In genomic region chr17:27126974-27127373, GRCm38 (mm10) we compare ENCODE assay signal across 25 mouse cellular contexts. TPM values are rescaled to one million over a fixed set of nuclear protein-coding genes. Genes with fewer than 3 reads are reported as not detected.
DNase-seq lines count a peak whose midpoint lies in the region; ATAC-seq lines count a peak whose summit lies in the region.
"Had no signal": no experiment of that assay in that cellular context is flagged by ENCODE, and none has a peak within 500 bp of the region (broad histone marks: within the 10 kb centered on the region; RNA-seq: fewer than 3 reads in every experiment).

No protein-coding gene starts in this region.

- peaks cover 58% of the 10 kb centered on the region for H3K36me3 ChIP-seq in embryonic facial prominence, embryonic 13.5 days
- H3K36me3 ChIP-seq in embryonic facial prominence, embryonic 10.5 days (replicated peaks), result peaks cover 78% of the 10 kb centered on the region
- peaks cover 55% of the 10 kb centered on the region for H3K36me3 ChIP-seq in kidney, embryonic 15.5 days
- peaks cover 28% of the 10 kb centered on the region for H3K36me3 ChIP-seq in midbrain, embryonic 13.5 days
- H3K36me3 ChIP-seq in midbrain, embryonic 10.5 days, result peaks cover 60% of the 10 kb centered on the region
- H3K36me3 ChIP-seq in neural tube, embryonic 15.5 days, result peaks cover 22% of the 10 kb centered on the region

- H3K4me3 ChIP-seq in embryonic facial prominence, embryonic 13.5 days, result no peak overlapping the region
- no peak overlapping the region for H3K4me3 ChIP-seq in embryonic facial prominence, embryonic 10.5 days
- H3K4me3 ChIP-seq in kidney, embryonic 15.5 days (replicated peaks), result no peak overlapping the region
- H3K4me3 ChIP-seq in midbrain, embryonic 13.5 days (replicated peaks), result no peak overlapping the region
- H3K4me3 ChIP-seq in midbrain, embryonic 10.5 days, result no peak overlapping the region
- no peak overlapping the region for H3K4me3 ChIP-seq in neural tube, embryonic 15.5 days (replicated peaks)
- H3K4me3 ChIP-seq: embryonic facial prominence, embryonic 12.5 days; erythroblast, embryonic 14.5 days; forebrain, embryonic 12.5 days; heart, embryonic 10.5 days; hindbrain, embryonic 15.5 days; stomach, embryonic 15.5 days had no signal

- H3K27me3 ChIP-seq in embryonic facial prominence, embryonic 13.5 days, result no peaks in the 10 kb centered on the region
- H3K27me3 ChIP-seq in embryonic facial prominence, embryonic 10.5 days (replicated peaks; ENCODE audit: low read depth, poor library complexity, severe bottlenecking), result no peaks in the 10 kb centered on the region
- H3K27me3 ChIP-seq in kidney, embryonic 15.5 days, result peaks cover 12% of the 10 kb centered on the region; the same call in 1 of the 2 replicates
- no peaks in the 10 kb centered on the region for H3K27me3 ChIP-seq in midbrain, embryonic 13.5 days
- 0 out of 2 replicates have a peak, but pooled peaks cover 4% of the 10 kb centered on the region for H3K27me3 ChIP-seq in midbrain, embryonic 10.5 days (ENCODE audit: low read depth, poor library complexity, severe bottlenecking)
- peaks cover 16% of the 10 kb centered on the region; the same call in 1 of the 2 replicates for H3K27me3 ChIP-seq in neural tube, embryonic 15.5 days (replicated peaks)
- H3K27me3 ChIP-seq: embryonic facial prominence, embryonic 12.5 days; forebrain, embryonic 12.5 days; hindbrain, embryonic 15.5 days; stomach, embryonic 15.5 days had no signal

- DNase-seq in embryonic facial prominence, embryonic 10.5 days (ENCODE audit: low spot score), result no peak
- no peak for DNase-seq in kidney, postnatal 10 days
- no peak for DNase-seq in midbrain, embryonic 10.5 days (ENCODE audit: low spot score)
- DNase-seq: adrenal gland, postnatal 36 days; cerebellum, adult 9-11 months; kidney, adult 9 months; kidney, postnatal 36 days; left cerebral cortex, postnatal 4 days; liver, postnatal 0 days; thymus, postnatal 25 days had no signal

- H3K27ac ChIP-seq in embryonic facial prominence, embryonic 13.5 days, result no peak overlapping the region
- no peak overlapping the region for H3K27ac ChIP-seq in embryonic facial prominence, embryonic 10.5 days (replicated peaks)
- no peak overlapping the region for H3K27ac ChIP-seq in kidney, embryonic 15.5 days
- peak overlapping the region; percentile 10 for H3K27ac ChIP-seq in midbrain, embryonic 13.5 days
- H3K27ac ChIP-seq in midbrain, embryonic 10.5 days (replicated peaks), result no peak overlapping the region; the same call in 1 of the 2 replicates
- H3K27ac ChIP-seq in neural tube, embryonic 15.5 days (replicated peaks), result 0 out of 2 replicates have a peak overlapping the region, but pooled peaks have one; percentile 23
- H3K27ac ChIP-seq: embryonic facial prominence, embryonic 12.5 days; forebrain, embryonic 12.5 days; heart, embryonic 10.5 days; hindbrain, embryonic 15.5 days; stomach, embryonic 15.5 days had no signal

- WGBS in embryonic facial prominence, embryonic 13.5 days, result 85% methylated on average over 10 of the region's 10 CpGs
- 85% methylated on average over 10 of the region's 10 CpGs for WGBS in embryonic facial prominence, embryonic 10.5 days
- 78% methylated on average over 10 of the region's 10 CpGs for WGBS in kidney, embryonic 15.5 days
- 90% methylated on average over 10 of the region's 10 CpGs for WGBS in midbrain, embryonic 13.5 days
- 84% methylated on average over 10 of the region's 10 CpGs for WGBS in midbrain, embryonic 10.5 days
- 84% methylated on average over 10 of the region's 10 CpGs for WGBS in neural tube, embryonic 15.5 days

- H3K4me2 ChIP-seq in embryonic facial prominence, embryonic 13.5 days, result no peak overlapping the region
- no peak overlapping the region for H3K4me2 ChIP-seq in kidney, embryonic 15.5 days
- H3K4me2 ChIP-seq in midbrain, embryonic 13.5 days (replicated peaks), result no peak overlapping the region
- no peak overlapping the region for H3K4me2 ChIP-seq in neural tube, embryonic 15.5 days
- H3K4me2 ChIP-seq: embryonic facial prominence, embryonic 12.5 days; forebrain, embryonic 12.5 days; hindbrain, embryonic 15.5 days; stomach, embryonic 15.5 days had no signal

- H3K4me1 ChIP-seq in embryonic facial prominence, embryonic 13.5 days, result peaks cover 31% of the 10 kb centered on the region
- H3K4me1 ChIP-seq in embryonic facial prominence, embryonic 10.5 days, result peaks cover 32% of the 10 kb centered on the region
- H3K4me1 ChIP-seq in kidney, embryonic 15.5 days, result peaks cover 43% of the 10 kb centered on the region
- H3K4me1 ChIP-seq in midbrain, embryonic 13.5 days (replicated peaks), result peaks cover 67% of the 10 kb centered on the region
- peaks cover 54% of the 10 kb centered on the region for H3K4me1 ChIP-seq in midbrain, embryonic 10.5 days
- H3K4me1 ChIP-seq in neural tube, embryonic 15.5 days, result peaks cover 62% of the 10 kb centered on the region

- ATAC-seq in embryonic facial prominence, embryonic 13.5 days (ENCODE audit: insufficient number of reproducible peaks, insufficient read depth, low FRiP score, low TSS enrichment, low read depth), result no peak
- ATAC-seq in kidney, embryonic 15.5 days (replicated peaks; ENCODE audit: low FRiP score), result no peak
- no peak for ATAC-seq in midbrain, embryonic 13.5 days
- no peak for ATAC-seq in neural tube, embryonic 15.5 days (ENCODE audit: low FRiP score)
- no peak for ATAC-seq in monocyte, adult 5-6 weeks (replicated peaks; ENCODE audit: insufficient number of reproducible peaks, low FRiP score, low TSS enrichment, poor library complexity, severe bottlenecking)
- ATAC-seq: intestine, embryonic 16.5 days; liver, postnatal 0 days; lung, postnatal 0 days had no signal

- H3K9me3 ChIP-seq in embryonic facial prominence, embryonic 13.5 days, result no peaks in the 10 kb centered on the region
- no peaks in the 10 kb centered on the region for H3K9me3 ChIP-seq in embryonic facial prominence, embryonic 10.5 days
- no peaks in the 10 kb centered on the region for H3K9me3 ChIP-seq in kidney, embryonic 15.5 days (replicated peaks)
- H3K9me3 ChIP-seq in midbrain, embryonic 13.5 days, result no peaks in the 10 kb centered on the region
- no peaks in the 10 kb centered on the region for H3K9me3 ChIP-seq in midbrain, embryonic 10.5 days (replicated peaks)
- H3K9me3 ChIP-seq in neural tube, embryonic 15.5 days (replicated peaks), result no peaks in the 10 kb centered on the region
- H3K9me3 ChIP-seq: embryonic facial prominence, embryonic 12.5 days; forebrain, embryonic 12.5 days; heart, embryonic 10.5 days; hindbrain, embryonic 15.5 days; stomach, embryonic 15.5 days had no signal

- H3K9ac ChIP-seq in embryonic facial prominence, embryonic 13.5 days, result 0 out of 2 replicates have a peak overlapping the region, but pooled peaks have one; percentile 28
- H3K9ac ChIP-seq in kidney, embryonic 15.5 days, result peak overlapping the region; percentile 4; the same call in 1 of the 2 replicates
- H3K9ac ChIP-seq in midbrain, embryonic 13.5 days (replicated peaks), result peak overlapping the region; percentile 53
- 0 out of 2 replicates have a peak overlapping the region, but pooled peaks have one; percentile 28 for H3K9ac ChIP-seq in neural tube, embryonic 15.5 days (replicated peaks)
- H3K9ac ChIP-seq: embryonic facial prominence, embryonic 12.5 days; forebrain, embryonic 12.5 days; hindbrain, embryonic 15.5 days; liver, postnatal 0 days; stomach, embryonic 15.5 days had no signal

RNA-seq across cellular contexts. Expression of gene Uqcc2, which starts 6.7 kb away (rescaled TPM):
- polyA plus RNA-seq in embryonic facial prominence, embryonic 13.5 days (2015; fragmentation: Nextera tagmentation; extraction: Ambion mirVana), result 328 and 350 TPM in 2 replicates
- 407 and 410 TPM in 2 replicates for polyA plus RNA-seq in embryonic facial prominence, embryonic 10.5 days (2016; fragmentation: Nextera tagmentation; extraction: Ambion mirVana)
- polyA plus RNA-seq in kidney, embryonic 15.5 days (2015; fragmentation: Nextera tagmentation; extraction: Ambion mirVana), result 297 and 300 TPM in 2 replicates
- polyA plus RNA-seq in midbrain, embryonic 13.5 days (2015; fragmentation: Nextera tagmentation; extraction: Ambion mirVana), result 356 and 378 TPM in 2 replicates
- 404 and 411 TPM in 2 replicates for polyA plus RNA-seq in midbrain, embryonic 10.5 days (2016; fragmentation: Nextera tagmentation; extraction: Ambion mirVana)
- 349 and 390 TPM in 2 replicates for polyA plus RNA-seq in neural tube, embryonic 15.5 days (2015; fragmentation: Nextera tagmentation; extraction: Ambion mirVana)
- 79.3 to 105 TPM (median 82.5 TPM) in 3 replicates for total RNA-seq in monocyte, adult 5-6 weeks (2017)

RNA-seq across cellular contexts. Expression of gene Ip6k3, which starts 40.6 kb away (rescaled TPM):
- 0.40 and 0.42 TPM in 2 replicates for polyA plus RNA-seq in embryonic facial prominence, embryonic 13.5 days (2015; fragmentation: Nextera tagmentation; extraction: Ambion mirVana)
- not detected in 2 replicates for polyA plus RNA-seq in embryonic facial prominence, embryonic 10.5 days (2016; fragmentation: Nextera tagmentation; extraction: Ambion mirVana)
- 0.10 and 0.27 TPM in 2 replicates for polyA plus RNA-seq in kidney, embryonic 15.5 days (2015; fragmentation: Nextera tagmentation; extraction: Ambion mirVana)
- 0.22 and 0.46 TPM in 2 replicates for polyA plus RNA-seq in midbrain, embryonic 13.5 days (2015; fragmentation: Nextera tagmentation; extraction: Ambion mirVana)
- polyA plus RNA-seq in midbrain, embryonic 10.5 days (2016; fragmentation: Nextera tagmentation; extraction: Ambion mirVana), result 0.29 TPM in 1 of 2 replicates, not detected in the other
- polyA plus RNA-seq in neural tube, embryonic 15.5 days (2015; fragmentation: Nextera tagmentation; extraction: Ambion mirVana), result 0.23 and 0.40 TPM in 2 replicates
- total RNA-seq in monocyte, adult 5-6 weeks (2017), result 5.4 to 8.6 TPM (median 7.0 TPM) in 3 replicates
- total RNA-seq: left cerebral cortex, postnatal 4 days; liver, adult 2 months; neutrophil, adult 5-6 weeks had no signal
- polyA plus RNA-seq: erythroblast, embryonic 14.5 days; liver, adult 2 months had no signal

Comparison
In these comparisons a context has a peak if more than half of its experiments do, and no peak if none do; other contexts are left out.
1. H3K27ac ChIP-seq: peak in midbrain, embryonic 13.5 days (single experiment) and neural tube, embryonic 15.5 days (single experiment); none in embryonic facial prominence, embryonic 13.5 days (single experiment), embryonic facial prominence, embryonic 10.5 days (single experiment), kidney, embryonic 15.5 days (single experiment) and midbrain, embryonic 10.5 days (single experiment).
2. Peak in every context shown above with its lines, with median percentiles within 50 percentile points of each other: H3K9ac ChIP-seq.